Mouse (Mus musculus) gastrocnemius, postnatal 14 days (tissue): ENCODE measurements around the gene Nucb2. TPM values are rescaled to one million over a fixed set of nuclear protein-coding genes. Genes with fewer than 3 reads are reported as not detected.

Experiments used
- DNase-seq: peaks from one replicate; pipeline ENCODE4 v3.0.0; 2021; ENCODE audit warnings: mixed read lengths
- intact Hi-C: fragments of 180-260 bp; cut with DNase I; formaldehyde crosslinking; loops from one replicate; pipeline ENCODE4 v1.15.1; 2025; ENCODE audit warnings: low total_unique reads
- total RNA-seq, 2 experiments: library from RNA; stranded (reverse); gene quantifications; 2 replicates each; pipeline ENCODE4 v1.2.3; 2021

The Nucb2 gene
- total RNA-seq, 2 experiments from 2014 or later: 11.5 to 13.5 TPM

- intact Hi-C loops: no loop called here
- DNase-seq: peak; percentile 16
Measured at GRCm38 (mm10) chr7:116515514-116516135, 11.5 kb downstream of the Nucb2 start.

DNA sequence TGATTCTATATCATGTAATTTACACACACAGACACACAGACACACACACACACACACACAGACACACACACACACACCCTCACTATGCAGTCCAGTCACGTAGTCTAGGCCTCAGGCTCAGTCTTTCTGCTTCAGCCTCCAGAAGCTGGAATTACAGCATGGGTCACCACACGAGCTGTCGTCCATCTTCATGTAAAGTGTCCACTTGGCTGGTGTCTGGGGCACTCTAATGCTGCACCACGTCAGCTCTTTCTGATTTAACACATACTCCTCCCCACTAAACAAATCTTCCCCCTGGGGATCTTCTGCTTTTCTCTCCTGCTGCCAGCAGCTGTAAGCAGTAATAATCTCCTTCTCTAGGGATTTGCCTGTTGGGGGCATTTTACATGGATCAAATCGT lies 13.1 kb downstream of the Nucb2 start:
- DNase-seq: no peak
- intact Hi-C loops: no loop called here

DNA sequence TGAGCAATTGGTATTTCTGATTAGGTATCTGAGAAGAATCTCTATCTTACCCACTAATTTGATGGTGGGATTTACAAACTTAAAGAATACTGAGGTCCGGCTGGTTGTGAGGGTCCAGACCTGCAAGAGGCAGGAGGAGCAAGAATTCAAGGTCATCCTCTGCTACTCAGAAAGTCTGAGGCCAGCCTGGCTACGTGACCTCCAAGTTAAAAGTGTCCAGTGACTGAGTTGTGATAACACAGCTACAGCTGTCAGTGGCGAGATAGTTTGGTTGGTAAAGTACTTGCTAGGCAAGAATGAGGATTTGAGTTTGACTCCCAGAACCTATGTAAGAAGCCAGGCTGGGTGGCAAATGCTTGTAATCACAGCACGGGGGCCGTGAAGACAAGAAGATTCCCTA lies 14.0 kb downstream of the Nucb2 start:
- DNase-seq: no peak
- intact Hi-C loops: no loop called here

DNA sequence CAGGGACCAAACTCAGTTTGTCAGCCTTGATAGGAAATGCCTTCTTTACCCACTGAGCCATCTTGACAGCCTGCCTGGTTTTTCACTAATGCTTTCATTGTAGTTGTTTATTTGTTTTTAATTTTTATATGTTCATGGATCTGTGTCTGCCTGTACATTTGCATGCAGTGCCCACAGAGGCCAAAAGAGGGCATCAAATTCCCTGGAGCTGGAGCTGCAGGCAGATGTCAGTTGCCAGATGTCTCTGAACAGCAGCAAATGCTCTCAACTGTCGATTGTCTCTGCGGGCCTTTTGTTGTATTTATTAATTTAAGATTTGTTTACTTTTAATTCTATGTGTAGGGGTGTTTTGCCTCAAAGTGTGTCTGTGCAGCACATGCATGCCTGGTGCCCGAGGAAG lies 15.6 kb downstream of the Nucb2 start:
- DNase-seq: no peak
- intact Hi-C loops: no loop called here

DNA sequence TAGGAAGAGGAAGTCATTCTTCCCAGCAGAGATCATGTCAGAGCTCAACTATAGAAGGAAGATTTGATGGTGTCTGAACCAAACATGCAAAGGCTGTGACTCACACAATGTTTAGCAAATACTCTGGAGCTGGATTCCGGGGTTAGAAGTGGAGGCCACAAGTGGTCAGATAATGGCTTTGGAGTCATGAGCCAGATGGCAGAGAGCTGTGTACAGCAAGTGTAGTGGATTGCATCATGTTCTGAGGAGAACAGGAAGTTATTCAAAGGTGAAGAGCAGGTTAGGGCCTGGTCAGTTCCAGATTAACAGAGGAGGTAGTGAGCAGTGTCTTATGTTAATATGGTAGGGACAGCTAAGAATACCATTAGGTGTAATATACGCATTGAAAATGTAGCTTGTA lies 20.4 kb downstream of the Nucb2 start:
- no peak for DNase-seq
- intact Hi-C loops: no loop called here

- no peak for DNase-seq
- intact Hi-C loops: loop anchor here (5.0 kb wide), 1 partner anchor 78 kb away; no protein-coding TSS in a partner anchor
Measured at GRCm38 (mm10) chr7:116529793-116530192, 25.6 kb downstream of the Nucb2 start.

- no peak for DNase-seq
- intact Hi-C loops: loop anchor here (5.0 kb wide), 1 partner anchor 77 kb away; no protein-coding TSS in a partner anchor
Measured at GRCm38 (mm10) chr7:116530470-116530869, 26.3 kb downstream of the Nucb2 start.

- DNase-seq: no peak
Measured at GRCm38 (mm10) chr7:116531311-116531710, 27.1 kb downstream of the Nucb2 start.

DNA sequence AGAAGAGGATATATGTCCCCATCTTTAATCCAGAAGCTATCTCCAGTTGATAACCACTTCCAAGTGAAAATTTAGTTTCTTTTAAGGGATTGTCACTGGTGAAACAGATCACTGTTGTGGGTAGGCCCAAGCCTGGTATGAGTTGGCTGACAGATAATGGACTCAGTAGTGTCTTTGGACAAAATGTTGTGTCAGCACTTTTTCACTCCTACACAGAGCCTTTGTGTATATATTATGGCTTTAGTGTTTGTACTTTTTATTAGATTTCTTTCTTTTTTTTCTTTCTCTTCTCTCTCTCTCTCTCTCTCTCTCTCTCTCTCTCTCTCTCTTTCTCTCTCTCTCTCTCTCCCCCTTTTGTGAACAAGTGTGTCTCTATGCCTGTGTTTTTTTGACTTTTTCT lies 52.7 kb downstream of the Nucb2 start:
- intact Hi-C loops: no loop called here
- DNase-seq: no peak

More at GRCm38 (mm10) chr7:116531311-116531710, 27.1 kb downstream of the Nucb2 start:
- intact Hi-C loops: loop anchor here (5.0 kb wide), 1 partner anchor 76 kb away; no protein-coding TSS in a partner anchor

DNA sequence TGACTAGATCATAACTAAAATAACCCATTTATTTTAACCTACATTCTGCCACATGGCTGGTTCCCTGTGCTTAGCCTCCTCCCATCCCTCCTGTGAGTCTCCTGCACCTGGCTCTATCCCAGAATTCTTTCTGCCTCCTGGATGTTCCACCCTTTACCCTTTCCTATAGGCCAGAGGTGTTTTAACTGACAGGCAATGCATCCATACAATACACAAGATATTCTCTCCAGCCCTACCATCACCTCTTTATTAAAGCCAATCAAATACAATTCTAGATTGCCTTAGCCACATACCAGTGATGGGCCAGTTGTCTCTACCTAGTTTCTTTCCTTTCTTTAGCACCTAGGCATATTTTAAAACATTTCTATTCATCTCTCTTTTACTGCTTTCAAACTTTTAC lies 70.4 kb downstream of the Nucb2 start:
- intact Hi-C loops: no loop called here
- DNase-seq: no peak

Other genes with a start within 250 kb of the Nucb2 start
- gene Plekha7, start 196.0 kb upstream of the Nucb2 start, total RNA-seq: 1 to 10 TPM in 1 of 2 experiments, under 1 TPM in 1; 0.95 to 2.3 TPM
- gene Rps13, start 170.2 kb upstream of the Nucb2 start, total RNA-seq: 100 to 1,000 TPM; 287 to 309 TPM
- 10 to 100 TPM; 10.1 to 10.3 TPM for gene Pik3c2a, start 60.9 kb upstream of the Nucb2 start, total RNA-seq